Mouse (Mus musculus) adrenal gland, postnatal 0 days (tissue): Measurements from ENCODE around the gene Utp14a. TPM values are rescaled to one million over a fixed set of nuclear protein-coding genes. Genes with fewer than 3 reads are reported as not detected.

Source experiments
- polyA plus RNA-seq: library from polyadenylated mRNA; unstranded; fragments of >200 nt; fragmentation: Nextera tagmentation; extraction: Ambion mirVana; gene quantifications from 2 replicates; pipeline ENCODE4 v1.2.1, GENCODE M21; 2015

The Utp14a gene
- 8.5 and 9.6 TPM in 2 replicates for polyA plus RNA-seq

GRCm38 (mm10) chrX:48256468-48257007 is at the start of gene Utp14a:
Gene Utp14a (plus strand): TSS chrX:48256862.

GRCm38 (mm10) chrX:48208519-48209185 is 48.0 kb upstream of the Utp14a start, which contains the start of gene Zdhhc9:
Gene Zdhhc9 (minus strand): TSS chrX:48208878.

Other genes starting within 250 kb of the Utp14a start
- gene Apln, start 222.0 kb upstream of the Utp14a start, polyA plus RNA-seq = 1.2 and 2.5 TPM in 2 replicates
- 1.3 and 1.8 TPM in 2 replicates for gene Xpnpep2, start 148.1 kb upstream of the Utp14a start, polyA plus RNA-seq
- gene Sash3, start 110.4 kb upstream of the Utp14a start, polyA plus RNA-seq = 2.3 and 2.7 TPM in 2 replicates
- 1.7 and 2.6 TPM in 2 replicates for gene Zdhhc9, start 48.0 kb upstream of the Utp14a start, polyA plus RNA-seq
- 1.9 and 2.5 TPM in 2 replicates for gene Bcorl1, start 84.5 kb downstream of the Utp14a start, polyA plus RNA-seq
- gene Elf4, start 206.3 kb downstream of the Utp14a start, polyA plus RNA-seq = 2.7 and 3.2 TPM in 2 replicates